Mouse (Mus musculus) liver, adult 2 months (tissue): ENCODE data around the gene Hint1. TPM values are rescaled to one million over a fixed set of nuclear protein-coding genes. Genes with fewer than 3 reads are reported as not detected.

Source experiments
- DNase-seq: peaks from one replicate; pipeline ENCODE4 v3.0.0-alpha.2; 2011; ENCODE audit warnings: low read depth, low spot score; ENCODE audit errors: extremely low read depth
- H3K27ac ChIP-seq: fragments of 200-500 bp; replicated peaks from 2 replicates; pipeline ENCODE4 v1.5.1; 2012; ENCODE audit warnings: low read depth, mild to moderate bottlenecking, control low read depth, inconsistent platforms, low read length; ENCODE audit not compliant: insufficient read depth
- H3K27me3 ChIP-seq: fragments of 200-500 bp; 2 replicates; pipeline ENCODE4 v1.6.1; 2012; ENCODE audit warnings: mild to moderate bottlenecking, moderate library complexity, low read length, inconsistent platforms; ENCODE audit not compliant: control insufficient read depth, insufficient read depth
- H3K36me3 ChIP-seq: fragments of 200-500 bp; 2 replicates; pipeline ENCODE4 v1.6.1; 2012; ENCODE audit warnings: low read length, inconsistent platforms; ENCODE audit not compliant: control insufficient read depth, insufficient read depth
- H3K4me1 ChIP-seq: fragments of 200-500 bp; 2 replicates; pipeline ENCODE4 v1.6.1; 2011; ENCODE audit warnings: low read length; ENCODE audit not compliant: control insufficient read depth, insufficient read depth
- H3K4me3 ChIP-seq: fragments of 200-500 bp; 2 replicates; pipeline ENCODE4 v1.5.1; 2011; ENCODE audit warnings: low read depth, mild to moderate bottlenecking, control low read depth, low read length, moderate library complexity; ENCODE audit not compliant: insufficient read depth
- H3K79me2 ChIP-seq: fragments of 200-500 bp; 2 replicates; pipeline ENCODE4 v1.6.1; 2012; ENCODE audit warnings: inconsistent platforms, mild to moderate bottlenecking, low read length, moderate library complexity; ENCODE audit not compliant: control insufficient read depth, insufficient read depth
- H3K9ac ChIP-seq: fragments of 200-500 bp; 2 replicates; pipeline ENCODE4 v1.6.1; 2012; ENCODE audit warnings: low read depth, mild to moderate bottlenecking, control low read depth, inconsistent platforms, low read length
- CTCF ChIP-seq: fragments of 200-500 bp; IDR thresholded peaks from 2 replicates; pipeline ENCODE4 v1.5.1; 2011; ENCODE audit warnings: low read depth, low read length, control low read depth
- POLR2A ChIP-seq: fragments of 200-500 bp; IDR thresholded peaks from 2 replicates; pipeline ENCODE4 v1.6.1; 2011; ENCODE audit warnings: low read length, control low read depth; ENCODE audit not compliant: insufficient read depth; ENCODE audit errors: extremely low read depth
- WGBS: fragments of 180-500 bp; shearing (Covaris S2); methylation state at CpG from one replicate; pipeline ENCODE4 v1.1.7; 2018; 5-methylcytosine and 5-hydroxymethylcytosine counted together
- polyA plus RNA-seq: library from polyadenylated mRNA; depleted of rRNA; stranded (reverse); fragments of >200 nt; gene quantifications from 2 replicates; pipeline ENCODE4 v1.2.3, GENCODE M21; 2012
- total RNA-seq: library from RNA; depleted of rRNA; stranded (reverse); fragments of >200 nt; gene quantifications from 2 replicates; pipeline ENCODE4 v1.2.3, GENCODE M21; 2014

The Hint1 gene
- total and polyA plus RNA-seq, 2 experiments = 629 to 664 TPM

- Histone ChIP-seq H3K79me2 (no peaks in the 10 kb centered on the region), H3K9ac (no peak overlapping the region), H3K36me3 (peaks cover 2% of the 10 kb centered on the region; the same call in 1 of the 2 replicates), H3K27me3 (no peaks in the 10 kb centered on the region), H3K27ac (no peak overlapping the region), H3K4me3 (no peak overlapping the region), H3K4me1 (peaks cover 4% of the 10 kb centered on the region; the same call in 1 of the 2 replicates)
- TF ChIP-seq CTCF = no peak
- no peak for TF ChIP-seq POLR2A
- no peak for DNase-seq
- 73% methylated on average over 6 of the region's 6 CpGs for WGBS
Measured at GRCm38 (mm10) chr11:54878893-54879292, 12.7 kb downstream of the Hint1 start.

- WGBS = 37% methylated on average over 4 of the region's 4 CpGs
- H3K79me2 ChIP-seq = no peaks in the 10 kb centered on the region
- DNase-seq = peak; percentile 53
- no peaks in the 10 kb centered on the region for H3K27me3 ChIP-seq
- H3K36me3 ChIP-seq = no peaks in the 10 kb centered on the region
- H3K27ac ChIP-seq = no peak overlapping the region
- H3K4me3 ChIP-seq = no peak overlapping the region
- no peak overlapping the region for H3K9ac ChIP-seq
- TF ChIP-seq CTCF (peak; percentile 36), POLR2A (no peak)
- peaks cover 4% of the 10 kb centered on the region; the same call in 1 of the 2 replicates for H3K4me1 ChIP-seq
Measured at GRCm38 (mm10) chr11:54879434-54879833, 13.3 kb downstream of the Hint1 start.

- no peaks in the 10 kb centered on the region for H3K36me3 ChIP-seq
- H3K4me3 ChIP-seq = no peak overlapping the region
- H3K27me3 ChIP-seq = no peaks in the 10 kb centered on the region
- WGBS = 74% methylated on average over 10 of the region's 10 CpGs
- H3K4me1 ChIP-seq = peaks cover 4% of the 10 kb centered on the region; the same call in 1 of the 2 replicates
- no peak overlapping the region for H3K9ac ChIP-seq
- no peak for DNase-seq
- no peaks in the 10 kb centered on the region for H3K79me2 ChIP-seq
- TF ChIP-seq POLR2A = no peak
- TF ChIP-seq CTCF = no peak
- no peak overlapping the region for H3K27ac ChIP-seq
Measured at GRCm38 (mm10) chr11:54879922-54880321, 13.7 kb downstream of the Hint1 start.

GRCm38 (mm10) chr11:54881051-54881474, 14.9 kb downstream of the Hint1 start:
- no peaks in the 10 kb centered on the region for H3K36me3 ChIP-seq
- peaks cover 4% of the 10 kb centered on the region; the same call in 1 of the 2 replicates for H3K4me1 ChIP-seq
- 23% methylated on average over 2 of the region's 2 CpGs for WGBS
- no peak overlapping the region for H3K4me3 ChIP-seq
- no peak overlapping the region for H3K9ac ChIP-seq
- peak; percentile 43 for DNase-seq
- no peak overlapping the region for H3K27ac ChIP-seq
- H3K79me2 ChIP-seq = no peaks in the 10 kb centered on the region
- no peaks in the 10 kb centered on the region for H3K27me3 ChIP-seq
- TF ChIP-seq POLR2A (no peak), CTCF (no peak)

- Histone ChIP-seq H3K27ac (no peak overlapping the region), H3K4me1 (peaks cover 4% of the 10 kb centered on the region; the same call in 1 of the 2 replicates), H3K4me3 (no peak overlapping the region), H3K36me3 (no peaks in the 10 kb centered on the region), H3K9ac (no peak overlapping the region), H3K27me3 (no peaks in the 10 kb centered on the region), H3K79me2 (no peaks in the 10 kb centered on the region)
- TF ChIP-seq POLR2A (no peak), CTCF (peak; percentile 32)
- WGBS = 30% methylated on average over 8 of the region's 8 CpGs
- DNase-seq = peak; percentile 51
Measured at GRCm38 (mm10) chr11:54882671-54883070, 16.5 kb downstream of the Hint1 start.

GRCm38 (mm10) chr11:54884197-54884828, 18.1 kb downstream of the Hint1 start:
- Histone ChIP-seq H3K27me3 (no peaks in the 10 kb centered on the region), H3K4me1 (peaks cover 4% of the 10 kb centered on the region; the same call in 1 of the 2 replicates), H3K79me2 (no peaks in the 10 kb centered on the region), H3K9ac (no peak overlapping the region), H3K36me3 (no peaks in the 10 kb centered on the region), H3K27ac (peak overlapping the region; percentile 69), H3K4me3 (no peak overlapping the region)
- 72% methylated on average over 5 of the region's 5 CpGs for WGBS
- DNase-seq = peak; percentile 42
- TF ChIP-seq POLR2A (no peak), CTCF (no peak)
